Mouse (Mus musculus) neural tube, embryonic 13.5 days (tissue): ENCODE measurements around the gene Gm49416. TPM values are rescaled to one million over a fixed set of nuclear protein-coding genes. Genes with fewer than 3 reads are reported as not detected.
A peak's percentile ranks its signal among the peaks of the same experiment; 100 is the strongest.
"Not testable (repeated sequence)": the region's sequence is repeated elsewhere in the genome, so short reads cannot be mapped to it uniquely, and the experiment has no call there.

Source experiments
- ATAC-seq: fragments of 200-750 bp; cut with Nextera tagmentation; 2 replicates; pipeline ENCODE4 v1.8.0; 2017; ENCODE audit warnings: low read depth, mild to moderate bottlenecking, moderate TSS enrichment, moderate library complexity
- H3K27ac ChIP-seq: fragments of 300-500 bp; sonication (generic); replicated peaks from 2 replicates; pipeline ENCODE4 v1.5.1; 2015; ENCODE audit warnings: moderate library complexity, mild to moderate bottlenecking, inconsistent platforms
- H3K27me3 ChIP-seq: fragments of 300-500 bp; sonication (generic); 2 replicates; pipeline ENCODE4 v1.6.1; 2015; ENCODE audit warnings: mild to moderate bottlenecking, inconsistent platforms
- H3K36me3 ChIP-seq: fragments of 300-500 bp; sonication (generic); 2 replicates; pipeline ENCODE4 v1.6.1; 2015; ENCODE audit warnings: mild to moderate bottlenecking, inconsistent platforms
- H3K4me1 ChIP-seq: fragments of 300-500 bp; sonication (generic); replicated peaks from 2 replicates; pipeline ENCODE4 v1.6.1; 2015; ENCODE audit warnings: inconsistent platforms
- H3K4me2 ChIP-seq: fragments of 300-500 bp; sonication (generic); 2 replicates; pipeline ENCODE4 v1.6.1; 2015; ENCODE audit warnings: inconsistent platforms, mild to moderate bottlenecking, moderate library complexity
- H3K4me3 ChIP-seq: fragments of 300-500 bp; sonication (generic); 2 replicates; pipeline ENCODE4 v1.5.1; 2015; ENCODE audit warnings: mild to moderate bottlenecking, inconsistent platforms
- H3K9ac ChIP-seq: fragments of 300-500 bp; sonication (generic); 2 replicates; pipeline ENCODE4 v1.6.1; 2015; ENCODE audit warnings: moderate library complexity, mild to moderate bottlenecking, inconsistent platforms
- H3K9me3 ChIP-seq: fragments of 300-500 bp; sonication (generic); 2 replicates; pipeline ENCODE4 v1.6.1; 2016; ENCODE audit warnings: inconsistent platforms
- WGBS: fragments of 180-500 bp; shearing (Covaris S2); methylation state at CpG from one replicate; pipeline ENCODE4 v1.1.7; 2015; 5-methylcytosine and 5-hydroxymethylcytosine counted together
- polyA plus RNA-seq: library from polyadenylated mRNA; unstranded; fragments of >200 nt; fragmentation: Nextera tagmentation; extraction: Ambion mirVana; gene quantifications from 2 replicates; pipeline ENCODE4 v1.2.1, GENCODE M21; 2015

The Gm49416 gene
- polyA plus RNA-seq, 1 experiment from 2014 or later = 0.27 TPM

- no peak overlapping the region for H3K27ac ChIP-seq
- peaks cover 13% of the 10 kb centered on the region for H3K36me3 ChIP-seq
- no peaks in the 10 kb centered on the region for H3K4me1 ChIP-seq
- ATAC-seq = no peak
- WGBS = 83% methylated on average over 3 of the region's 3 CpGs
- no peaks in the 10 kb centered on the region; the same call in 1 of the 2 replicates for H3K27me3 ChIP-seq
- H3K9ac ChIP-seq = no peak overlapping the region
- no peak overlapping the region for H3K4me3 ChIP-seq
- no peaks in the 10 kb centered on the region for H3K9me3 ChIP-seq
- H3K4me2 ChIP-seq = no peak overlapping the region
These were observed 35.6 kb upstream of the Gm49416 start for GRCm38 (mm10) chr19:8853117-8853516.

GRCm38 (mm10) chr19:8857689-8858088, 31.0 kb upstream of the Gm49416 start:
- no peaks in the 10 kb centered on the region; the same call in 1 of the 2 replicates for H3K27me3 ChIP-seq
- ATAC-seq = no peak
- H3K27ac ChIP-seq = no peak overlapping the region
- H3K36me3 ChIP-seq = no peaks in the 10 kb centered on the region
- H3K4me1 ChIP-seq = no peaks in the 10 kb centered on the region
- H3K4me2 ChIP-seq = no peak overlapping the region
- H3K4me3 ChIP-seq = no peak overlapping the region
- no peak overlapping the region for H3K9ac ChIP-seq
- H3K9me3 ChIP-seq = no peaks in the 10 kb centered on the region
- 42% methylated on average over 4 of the region's 4 CpGs for WGBS

GRCm38 (mm10) chr19:8859018-8859417, 29.7 kb upstream of the Gm49416 start:
- Histone ChIP-seq H3K9ac (no peak overlapping the region), H3K4me1 (no peaks in the 10 kb centered on the region), H3K27ac (no peak overlapping the region), H3K4me3 (no peak overlapping the region), H3K4me2 (no peak overlapping the region), H3K27me3 (no peaks in the 10 kb centered on the region; the same call in 1 of the 2 replicates), H3K36me3 (no peaks in the 10 kb centered on the region), H3K9me3 (no peaks in the 10 kb centered on the region)
- WGBS = 23% methylated on average over 1 of the region's 1 CpGs
- ATAC-seq = no peak

GRCm38 (mm10) chr19:8864265-8864664, 24.5 kb upstream of the Gm49416 start:
- no peak overlapping the region for H3K4me3 ChIP-seq
- no peaks in the 10 kb centered on the region for H3K4me1 ChIP-seq
- no peak overlapping the region for H3K4me2 ChIP-seq
- H3K36me3 ChIP-seq = no peaks in the 10 kb centered on the region
- WGBS = 84% methylated on average over 6 of the region's 6 CpGs
- H3K27me3 ChIP-seq = no peaks in the 10 kb centered on the region
- H3K9me3 ChIP-seq = no peaks in the 10 kb centered on the region
- ATAC-seq = no peak
- H3K27ac ChIP-seq = no peak overlapping the region
- no peak overlapping the region for H3K9ac ChIP-seq

GRCm38 (mm10) chr19:8870381-8870780, 18.3 kb upstream of the Gm49416 start:
- ATAC-seq = not testable (repeated sequence)

GRCm38 (mm10) chr19:8870838-8871237, 17.9 kb upstream of the Gm49416 start:
- peak; percentile 51 for ATAC-seq
- Histone ChIP-seq H3K4me2 (peak overlapping the region; percentile 91), H3K9me3 (no peaks in the 10 kb centered on the region), H3K9ac (peak overlapping the region; percentile 97), H3K4me3 (peak overlapping the region; percentile 97), H3K27me3 (no peaks in the 10 kb centered on the region), H3K36me3 (peaks cover 29% of the 10 kb centered on the region), H3K27ac (peak overlapping the region; percentile 84), H3K4me1 (peaks cover 16% of the 10 kb centered on the region)
- WGBS = 65% methylated on average over 9 of the region's 9 CpGs

More at GRCm38 (mm10) chr19:8870381-8870780, 18.3 kb upstream of the Gm49416 start:
- not testable (repeated sequence) for H3K27ac ChIP-seq, H3K9ac ChIP-seq, H3K27me3 ChIP-seq, H3K9me3 ChIP-seq
- Histone ChIP-seq H3K4me1 (peaks cover 16% of the 10 kb centered on the region), H3K36me3 (peaks cover 25% of the 10 kb centered on the region), H3K4me2 (peak overlapping the region; percentile 91), H3K4me3 (peak overlapping the region; percentile 97; the same call in 1 of the 2 replicates)
- 70% methylated on average over 3 of the region's 3 CpGs for WGBS

- 1% methylated on average over 59 of the region's 59 CpGs for WGBS
- Histone ChIP-seq H3K4me3 (peak within 1 kb of the TSS; percentile 97), H3K36me3 (peaks cover 36% of the 10 kb centered on the region), H3K27ac (peak within 1 kb of the TSS; percentile 84), H3K9me3 (no peaks in the 10 kb centered on the region), H3K4me2 (peak within 1 kb of the TSS; percentile 91), H3K9ac (peak within 1 kb of the TSS; percentile 97), H3K27me3 (no peaks in the 10 kb centered on the region), H3K4me1 (peaks cover 16% of the 10 kb centered on the region)
- peak; percentile 97 for ATAC-seq
These were observed 17.2 kb upstream of the Gm49416 start, which contains the start of gene Ubxn1 for GRCm38 (mm10) chr19:8871267-8872186. TSS of gene Ubxn1 (plus strand) at chr19:8871496.

- WGBS = 76% methylated on average over 10 of the region's 10 CpGs
- peaks cover 16% of the 10 kb centered on the region for H3K4me1 ChIP-seq
- H3K36me3 ChIP-seq = peaks cover 42% of the 10 kb centered on the region
- peak overlapping the region; percentile 97 for H3K4me3 ChIP-seq
- H3K27me3 ChIP-seq = no peaks in the 10 kb centered on the region
- peak overlapping the region; percentile 97 for H3K9ac ChIP-seq
- peak overlapping the region; percentile 84; the same call in 1 of the 2 replicates for H3K27ac ChIP-seq
- ATAC-seq = no peak
- H3K4me2 ChIP-seq = peak overlapping the region; percentile 91
- no peaks in the 10 kb centered on the region for H3K9me3 ChIP-seq
These were observed 16.4 kb upstream of the Gm49416 start for GRCm38 (mm10) chr19:8872266-8872840.

GRCm38 (mm10) chr19:8875031-8875430, 13.7 kb upstream of the Gm49416 start:
- Histone ChIP-seq H3K27ac (no peak overlapping the region), H3K4me3 (no peak overlapping the region), H3K9me3 (no peaks in the 10 kb centered on the region), H3K9ac (no peak overlapping the region), H3K36me3 (peaks cover 53% of the 10 kb centered on the region), H3K4me1 (peaks cover 30% of the 10 kb centered on the region), H3K27me3 (no peaks in the 10 kb centered on the region), H3K4me2 (no peak overlapping the region)
- 96% methylated on average over 7 of the region's 7 CpGs for WGBS
- ATAC-seq = no peak

- H3K27ac ChIP-seq = peak within 1 kb of the TSS; percentile 88
- peak within 1 kb of the TSS; percentile 82 for H3K9ac ChIP-seq
- peak within 1 kb of the TSS; percentile 83 for H3K4me3 ChIP-seq
- peaks cover 15% of the 10 kb centered on the region for H3K4me1 ChIP-seq
- peak; percentile 98 for ATAC-seq
- under 1% methylated on average over 42 of the region's 42 CpGs for WGBS
- peak within 1 kb of the TSS; percentile 70 for H3K4me2 ChIP-seq
- no peaks in the 10 kb centered on the region for H3K9me3 ChIP-seq
- H3K27me3 ChIP-seq = no peaks in the 10 kb centered on the region
- H3K36me3 ChIP-seq = peaks cover 28% of the 10 kb centered on the region
These were observed 8.3 kb upstream of the Gm49416 start, which contains the start of gene Uqcc3 for GRCm38 (mm10) chr19:8880311-8881033. TSS of gene Uqcc3 (minus strand) at chr19:8880923.

GRCm38 (mm10) chr19:8881034-8881392, 7.7 kb upstream of the Gm49416 start:
- 12% methylated on average over 3 of the region's 3 CpGs for WGBS

More at GRCm38 (mm10) chr19:8881034-8881392, 7.7 kb upstream of the Gm49416 start:
- Histone ChIP-seq H3K9ac (peak overlapping the region; percentile 82), H3K36me3 (peaks cover 22% of the 10 kb centered on the region), H3K4me2 (peak overlapping the region; percentile 70), H3K4me3 (peak overlapping the region; percentile 83), H3K9me3 (no peaks in the 10 kb centered on the region), H3K27me3 (no peaks in the 10 kb centered on the region), H3K4me1 (peaks cover 15% of the 10 kb centered on the region), H3K27ac (no peak overlapping the region)
- 0 out of 2 replicates have a peak, but pooled peaks have one; percentile 4 for ATAC-seq
